Mouse (Mus musculus): ENCODE data around the gene Cyp1a2. TPM values are rescaled to one million over a fixed set of nuclear protein-coding genes. Genes with fewer than 3 reads are reported as not detected.

Gene Cyp1a2
- polyA plus RNA-seq, 1 experiment from 2014 or later = not detected

DNA sequence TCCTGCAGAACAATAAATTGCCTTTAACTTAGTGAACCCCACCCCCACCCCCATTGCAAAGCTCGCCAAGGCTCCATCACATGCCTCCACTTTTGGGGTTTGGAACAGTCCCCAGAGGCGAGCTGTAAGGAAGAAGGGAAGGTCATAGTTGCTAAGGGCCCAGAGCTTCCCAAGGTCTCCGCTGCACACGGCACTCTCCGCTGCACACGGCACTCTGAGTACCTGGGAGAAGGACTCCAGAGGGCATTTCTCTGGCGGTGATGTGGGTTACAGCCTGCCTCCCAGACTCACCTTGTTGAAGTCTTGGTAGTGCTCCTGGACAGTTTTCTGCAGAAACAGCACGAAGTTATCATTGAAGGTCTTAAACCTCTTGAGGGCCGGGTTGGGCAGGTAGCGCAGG is 2.1 kb downstream of the Cyp1a2 start:
- Histone ChIP-seq H3K4me3 (no peak overlapping the region), H3K36me3 (no peaks in the 10 kb centered on the region), H3K4me2 (no peak overlapping the region), H3K4me1 (replicated peaks) (no peaks in the 10 kb centered on the region), H3K9ac (no peak overlapping the region), H3K27ac (ENCODE audit: poor library complexity, severe bottlenecking) (no peak overlapping the region), H3K9me3 (replicated peaks) (no peaks in the 10 kb centered on the region), H3K27me3 (replicated peaks) (no peaks in the 10 kb centered on the region; the same call in 1 of the 2 replicates)
- ATAC-seq (ENCODE audit: insufficient number of reproducible peaks, low FRiP score) = no peak
- 78% methylated on average over 10 of the region's 10 CpGs for WGBS

DNA sequence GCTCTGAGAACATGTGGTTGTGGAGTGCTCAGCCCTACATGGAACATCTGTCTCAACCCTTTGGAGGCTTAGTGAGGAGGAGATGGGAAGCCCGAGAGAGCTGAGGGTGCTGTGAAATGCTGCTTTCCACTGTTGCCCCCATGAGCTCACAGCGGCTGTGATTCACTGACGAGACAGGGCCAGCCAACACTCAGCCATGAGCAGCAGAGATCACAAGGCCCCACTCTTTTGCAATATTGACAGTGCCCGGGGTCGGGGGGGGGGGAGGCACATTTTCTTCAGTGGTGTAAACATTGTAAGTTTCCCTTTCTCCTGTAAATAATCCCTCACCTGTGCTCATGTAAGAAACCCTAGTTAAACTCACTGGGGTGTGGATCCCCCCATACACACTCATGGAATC is 12.0 kb downstream of the Cyp1a2 start:
- no peak for ATAC-seq (ENCODE audit: insufficient number of reproducible peaks, low FRiP score)
- H3K27ac ChIP-seq (ENCODE audit: poor library complexity, severe bottlenecking) = no peak overlapping the region
- 79% methylated on average over 5 of the region's 5 CpGs for WGBS

GRCm38 (mm10) chr9:57671037-57671436 is 12.5 kb downstream of the Cyp1a2 start:
- H3K4me1 ChIP-seq (replicated peaks) = peaks cover 6% of the 10 kb centered on the region; the same call in 1 of the 2 replicates
- ATAC-seq (ENCODE audit: insufficient number of reproducible peaks, low FRiP score) = no peak
- H3K4me3 ChIP-seq = no peak overlapping the region
- no peak overlapping the region for H3K9ac ChIP-seq
- WGBS = 86% methylated on average over 4 of the region's 4 CpGs
- 0 out of 2 replicates have a peak, but pooled peaks cover 9% of the 10 kb centered on the region for H3K27me3 ChIP-seq (replicated peaks)
- no peak overlapping the region for H3K4me2 ChIP-seq
- no peak overlapping the region for H3K27ac ChIP-seq (ENCODE audit: poor library complexity, severe bottlenecking)
- H3K9me3 ChIP-seq (replicated peaks) = no peaks in the 10 kb centered on the region
- no peaks in the 10 kb centered on the region for H3K36me3 ChIP-seq

More for the DNA sequence above, 12.0 kb downstream of the Cyp1a2 start:
- H3K4me3 ChIP-seq = no peak overlapping the region
- H3K4me2 ChIP-seq = no peak overlapping the region
- 0 out of 2 replicates have a peak, but pooled peaks cover 9% of the 10 kb centered on the region for H3K27me3 ChIP-seq (replicated peaks)
- H3K4me1 ChIP-seq (replicated peaks) = peaks cover 6% of the 10 kb centered on the region; the same call in 1 of the 2 replicates
- H3K9ac ChIP-seq = no peak overlapping the region
- H3K36me3 ChIP-seq = no peaks in the 10 kb centered on the region
- no peaks in the 10 kb centered on the region for H3K9me3 ChIP-seq (replicated peaks)

DNA sequence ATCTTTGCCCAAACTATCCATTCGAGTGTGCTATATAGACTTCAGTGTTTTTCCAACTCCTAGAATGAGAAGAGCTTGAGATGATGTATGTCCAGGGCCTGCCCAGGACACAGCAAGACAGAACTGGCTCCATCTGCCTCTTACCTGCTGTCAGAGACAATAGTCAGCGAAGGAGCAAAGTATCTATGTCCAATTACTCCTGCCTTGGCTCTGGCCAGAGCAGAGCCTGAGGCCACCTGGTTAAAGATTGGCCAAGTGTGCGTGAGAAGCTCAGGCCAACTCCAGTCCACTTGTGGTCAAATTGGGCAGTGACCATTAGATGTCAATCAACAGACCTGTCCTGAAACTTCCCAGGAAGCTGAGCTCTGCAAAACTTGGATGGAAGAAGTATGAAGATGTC is 13.9 kb downstream of the Cyp1a2 start:
- H3K36me3 ChIP-seq = no peaks in the 10 kb centered on the region
- H3K27me3 ChIP-seq (replicated peaks) = 0 out of 2 replicates have a peak, but pooled peaks cover 9% of the 10 kb centered on the region
- H3K9ac ChIP-seq = no peak overlapping the region
- no peak overlapping the region for H3K27ac ChIP-seq (ENCODE audit: poor library complexity, severe bottlenecking)
- H3K4me2 ChIP-seq = no peak overlapping the region
- 78% methylated on average over 3 of the region's 3 CpGs for WGBS
- H3K9me3 ChIP-seq (replicated peaks) = no peaks in the 10 kb centered on the region
- H3K4me1 ChIP-seq (replicated peaks) = peaks cover 6% of the 10 kb centered on the region; the same call in 1 of the 2 replicates
- ATAC-seq (ENCODE audit: insufficient number of reproducible peaks, low FRiP score) = no peak
- no peak overlapping the region for H3K4me3 ChIP-seq

DNA sequence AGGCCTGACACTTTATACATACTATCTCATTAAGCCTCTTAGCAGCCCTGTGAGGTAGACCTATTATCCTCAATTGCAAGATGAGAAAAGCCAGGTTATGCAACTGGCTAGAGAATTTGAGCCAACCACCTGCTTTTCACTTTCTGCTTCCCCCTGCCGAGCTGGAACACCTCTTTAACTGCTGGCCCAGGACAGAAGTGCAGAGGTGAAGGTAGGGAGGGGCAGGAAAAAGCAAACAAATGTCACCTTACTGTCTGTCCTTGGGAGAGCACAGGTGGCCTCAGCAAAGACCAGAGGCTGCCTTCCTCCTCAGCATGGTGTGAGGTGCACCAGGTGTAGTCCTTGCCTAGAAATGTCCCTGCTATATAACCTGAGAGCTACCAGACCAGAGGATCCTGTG is 15.2 kb downstream of the Cyp1a2 start:
- Histone ChIP-seq H3K9ac (no peak overlapping the region), H3K9me3 (replicated peaks) (no peaks in the 10 kb centered on the region; the same call in 1 of the 2 replicates), H3K4me1 (replicated peaks) (peaks cover 6% of the 10 kb centered on the region; the same call in 1 of the 2 replicates), H3K27ac (ENCODE audit: poor library complexity, severe bottlenecking) (no peak overlapping the region), H3K4me2 (no peak overlapping the region), H3K4me3 (no peak overlapping the region), H3K36me3 (no peaks in the 10 kb centered on the region), H3K27me3 (replicated peaks) (0 out of 2 replicates have a peak, but pooled peaks cover 9% of the 10 kb centered on the region)
- WGBS = 38% methylated on average over 1 of the region's 1 CpGs
- no peak for ATAC-seq (ENCODE audit: insufficient number of reproducible peaks, low FRiP score)

GRCm38 (mm10) chr9:57667817-57668216 is 15.7 kb downstream of the Cyp1a2 start:
- no peaks in the 10 kb centered on the region; the same call in 1 of the 2 replicates for H3K9me3 ChIP-seq (replicated peaks)
- H3K4me3 ChIP-seq = no peak overlapping the region
- no peak overlapping the region for H3K27ac ChIP-seq (ENCODE audit: poor library complexity, severe bottlenecking)
- no peak overlapping the region for H3K9ac ChIP-seq
- WGBS = 59% methylated on average over 11 of the region's 11 CpGs
- H3K4me2 ChIP-seq = no peak overlapping the region
- H3K36me3 ChIP-seq = no peaks in the 10 kb centered on the region
- 0 out of 2 replicates have a peak, but pooled peaks cover 9% of the 10 kb centered on the region for H3K27me3 ChIP-seq (replicated peaks)
- peaks cover 6% of the 10 kb centered on the region; the same call in 1 of the 2 replicates for H3K4me1 ChIP-seq (replicated peaks)
- ATAC-seq (ENCODE audit: insufficient number of reproducible peaks, low FRiP score) = no peak

- H3K4me3 ChIP-seq = no peak overlapping the region
- peaks cover 6% of the 10 kb centered on the region; the same call in 1 of the 2 replicates for H3K4me1 ChIP-seq (replicated peaks)
- no peak overlapping the region for H3K9ac ChIP-seq
- ATAC-seq (ENCODE audit: insufficient number of reproducible peaks, low FRiP score) = no peak
- H3K36me3 ChIP-seq = no peaks in the 10 kb centered on the region
- 0 out of 2 replicates have a peak, but pooled peaks cover 9% of the 10 kb centered on the region for H3K27me3 ChIP-seq (replicated peaks)
- H3K9me3 ChIP-seq (replicated peaks) = no peaks in the 10 kb centered on the region; the same call in 1 of the 2 replicates
- no peak overlapping the region for H3K27ac ChIP-seq (ENCODE audit: poor library complexity, severe bottlenecking)
- no peak overlapping the region for H3K4me2 ChIP-seq
- 68% methylated on average over 3 of the region's 3 CpGs for WGBS
Observed at GRCm38 (mm10) chr9:57667136-57667535, 16.4 kb downstream of the Cyp1a2 start.

DNA sequence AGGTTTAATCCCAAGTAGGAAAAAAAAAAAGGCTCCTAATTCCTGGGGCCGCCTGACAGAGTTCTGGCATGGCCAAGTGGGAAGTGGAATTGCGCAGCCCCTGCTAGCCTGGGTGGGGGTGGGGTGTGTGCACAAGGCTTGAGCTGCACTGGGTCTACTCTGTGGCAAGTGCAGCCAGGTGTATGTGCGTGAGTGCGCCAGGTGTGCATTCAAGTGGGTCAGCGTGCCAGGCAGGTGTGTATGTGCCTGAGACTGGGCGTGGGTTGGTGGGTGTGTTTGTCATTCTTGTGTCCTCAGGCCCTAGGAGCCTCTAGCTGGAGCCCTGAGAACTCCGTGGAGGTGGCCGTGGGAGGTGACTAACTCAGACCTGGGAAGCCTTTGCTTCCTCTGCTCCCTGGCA is 17.0 kb downstream of the Cyp1a2 start:
- ATAC-seq (ENCODE audit: insufficient number of reproducible peaks, low FRiP score) = no peak
- Histone ChIP-seq H3K27me3 (replicated peaks) (0 out of 2 replicates have a peak, but pooled peaks cover 9% of the 10 kb centered on the region), H3K9ac (no peak overlapping the region), H3K36me3 (no peaks in the 10 kb centered on the region), H3K27ac (ENCODE audit: poor library complexity, severe bottlenecking) (no peak overlapping the region), H3K9me3 (replicated peaks) (no peaks in the 10 kb centered on the region; the same call in 1 of the 2 replicates), H3K4me3 (no peak overlapping the region), H3K4me2 (no peak overlapping the region), H3K4me1 (replicated peaks) (peaks cover 6% of the 10 kb centered on the region; the same call in 1 of the 2 replicates)
- 84% methylated on average over 8 of the region's 8 CpGs for WGBS

DNA sequence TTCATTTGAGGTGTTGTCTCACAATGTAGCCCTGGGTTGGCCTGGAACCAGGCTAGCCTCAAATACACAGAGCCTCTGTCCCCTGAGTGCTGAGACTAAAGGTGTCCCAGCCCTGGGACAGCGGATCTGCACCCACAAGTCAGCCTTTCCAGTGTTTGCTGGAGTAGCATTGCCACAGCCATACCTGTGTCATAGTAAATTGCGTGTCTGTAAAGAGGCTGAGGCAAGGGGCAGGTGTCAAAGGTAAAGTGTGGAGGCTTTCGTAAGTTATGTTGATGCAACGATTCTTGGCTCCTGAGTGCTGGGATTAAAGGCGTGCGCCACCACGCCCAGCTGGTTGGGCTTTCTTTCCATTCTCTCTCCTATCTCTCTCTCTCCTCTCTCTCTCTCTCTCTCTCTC is 18.9 kb downstream of the Cyp1a2 start:
- 51% methylated on average over 7 of the region's 7 CpGs for WGBS
- Histone ChIP-seq H3K4me2 (no peak overlapping the region), H3K9ac (no peak overlapping the region), H3K27me3 (replicated peaks) (0 out of 2 replicates have a peak, but pooled peaks cover 9% of the 10 kb centered on the region), H3K27ac (ENCODE audit: poor library complexity, severe bottlenecking) (no peak overlapping the region), H3K36me3 (no peaks in the 10 kb centered on the region), H3K4me1 (replicated peaks) (peaks cover 6% of the 10 kb centered on the region; the same call in 1 of the 2 replicates), H3K4me3 (no peak overlapping the region), H3K9me3 (replicated peaks) (no peaks in the 10 kb centered on the region; the same call in 1 of the 2 replicates)
- no peak for ATAC-seq (ENCODE audit: insufficient number of reproducible peaks, low FRiP score)

DNA sequence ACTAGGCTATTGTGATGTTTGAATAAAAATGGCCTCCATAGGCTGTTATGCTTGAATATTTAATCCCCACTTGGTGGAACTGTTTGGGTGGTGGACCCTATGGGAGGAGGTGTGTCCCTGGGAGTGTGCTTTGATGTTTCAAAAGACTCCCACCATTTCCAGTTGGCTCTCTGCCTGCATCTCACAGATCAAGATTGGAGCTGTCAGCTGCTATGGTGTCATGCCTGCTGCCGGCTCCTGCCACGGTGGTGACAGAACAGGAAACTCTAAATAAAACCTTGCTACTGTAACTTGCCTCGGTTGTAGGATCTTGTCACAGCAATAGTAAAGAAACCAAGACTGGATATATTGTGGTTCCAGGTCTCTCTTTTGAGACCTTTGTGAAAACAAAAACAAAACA is 22.0 kb downstream of the Cyp1a2 start:
- no peak for ATAC-seq (ENCODE audit: insufficient number of reproducible peaks, low FRiP score)
- Histone ChIP-seq H3K9me3 (replicated peaks) (no peaks in the 10 kb centered on the region; the same call in 1 of the 2 replicates), H3K9ac (no peak overlapping the region), H3K27me3 (replicated peaks) (0 out of 2 replicates have a peak, but pooled peaks cover 3% of the 10 kb centered on the region), H3K36me3 (no peaks in the 10 kb centered on the region), H3K4me3 (no peak overlapping the region), H3K27ac (ENCODE audit: poor library complexity, severe bottlenecking) (no peak overlapping the region), H3K4me2 (no peak overlapping the region), H3K4me1 (replicated peaks) (no peaks in the 10 kb centered on the region)
- WGBS = 12% methylated on average over 3 of the region's 3 CpGs

- 0 out of 2 replicates have a peak, but pooled peaks cover 3% of the 10 kb centered on the region for H3K27me3 ChIP-seq (replicated peaks)
- H3K9ac ChIP-seq = no peak overlapping the region
- no peaks in the 10 kb centered on the region for H3K36me3 ChIP-seq
- H3K4me2 ChIP-seq = no peak overlapping the region
- ATAC-seq (ENCODE audit: insufficient number of reproducible peaks, low FRiP score) = no peak
- H3K9me3 ChIP-seq (replicated peaks) = no peaks in the 10 kb centered on the region; the same call in 1 of the 2 replicates
- 56% methylated on average over 6 of the region's 6 CpGs for WGBS
- no peak overlapping the region for H3K4me3 ChIP-seq
- no peak overlapping the region for H3K27ac ChIP-seq (ENCODE audit: poor library complexity, severe bottlenecking)
- H3K4me1 ChIP-seq (replicated peaks) = peaks cover 5% of the 10 kb centered on the region; the same call in 1 of the 2 replicates
Observed at GRCm38 (mm10) chr9:57660501-57660900, 23.0 kb downstream of the Cyp1a2 start.

Data from heart, embryonic 12.5 days (tissue).